Mouse (Mus musculus) forebrain, embryonic 12.5 days (tissue): ENCODE data around the gene Cdk9. TPM values are rescaled to one million over a fixed set of nuclear protein-coding genes. Genes with fewer than 3 reads are reported as not detected.

Source experiments
- ATAC-seq: fragments of 200-750 bp; cut with Nextera tagmentation; 2 replicates; pipeline ENCODE4 v1.8.0; 2017; ENCODE audit warnings: moderate TSS enrichment; ENCODE audit not compliant: low FRiP score
- H3K27ac ChIP-seq: fragments of 300-500 bp; sonication (generic); 2 replicates; pipeline ENCODE4 v1.5.1; 2016; ENCODE audit warnings: mild to moderate bottlenecking
- H3K27me3 ChIP-seq: fragments of 300-500 bp; sonication (generic); 2 replicates; pipeline ENCODE4 v1.6.1; 2016; ENCODE audit warnings: mild to moderate bottlenecking
- H3K36me3 ChIP-seq: fragments of 300-500 bp; sonication (generic); replicated peaks from 2 replicates; pipeline ENCODE4 v1.6.1; 2016; ENCODE audit warnings: mild to moderate bottlenecking
- H3K4me1 ChIP-seq: fragments of 300-500 bp; sonication (generic); 2 replicates; pipeline ENCODE4 v1.6.1; 2016
- H3K4me2 ChIP-seq: fragments of 300-500 bp; sonication (generic); 2 replicates; pipeline ENCODE4 v1.6.1; 2016; ENCODE audit warnings: mild to moderate bottlenecking, moderate library complexity
- H3K4me3 ChIP-seq: fragments of 300-500 bp; sonication (generic); replicated peaks from 2 replicates; pipeline ENCODE4 v1.5.1; 2016; ENCODE audit warnings: mild to moderate bottlenecking
- H3K9ac ChIP-seq: fragments of 300-500 bp; sonication (generic); 2 replicates; pipeline ENCODE4 v1.6.1; 2016; ENCODE audit warnings: mild to moderate bottlenecking
- H3K9me3 ChIP-seq: fragments of 300-500 bp; sonication (generic); 2 replicates; pipeline ENCODE4 v1.6.1; 2016
- WGBS: fragments of 180-500 bp; shearing (Covaris S2); methylation state at CpG from one replicate; pipeline ENCODE4 v1.1.7; 2016; 5-methylcytosine and 5-hydroxymethylcytosine counted together
- polyA plus RNA-seq: library from polyadenylated mRNA; unstranded; fragments of >200 nt; fragmentation: Nextera tagmentation; extraction: Ambion mirVana; gene quantifications from 2 replicates; pipeline ENCODE4 v1.2.1, GENCODE M21; 2016

Gene Cdk9
- polyA plus RNA-seq, 1 experiment from 2014 or later = 110 TPM

DNA sequence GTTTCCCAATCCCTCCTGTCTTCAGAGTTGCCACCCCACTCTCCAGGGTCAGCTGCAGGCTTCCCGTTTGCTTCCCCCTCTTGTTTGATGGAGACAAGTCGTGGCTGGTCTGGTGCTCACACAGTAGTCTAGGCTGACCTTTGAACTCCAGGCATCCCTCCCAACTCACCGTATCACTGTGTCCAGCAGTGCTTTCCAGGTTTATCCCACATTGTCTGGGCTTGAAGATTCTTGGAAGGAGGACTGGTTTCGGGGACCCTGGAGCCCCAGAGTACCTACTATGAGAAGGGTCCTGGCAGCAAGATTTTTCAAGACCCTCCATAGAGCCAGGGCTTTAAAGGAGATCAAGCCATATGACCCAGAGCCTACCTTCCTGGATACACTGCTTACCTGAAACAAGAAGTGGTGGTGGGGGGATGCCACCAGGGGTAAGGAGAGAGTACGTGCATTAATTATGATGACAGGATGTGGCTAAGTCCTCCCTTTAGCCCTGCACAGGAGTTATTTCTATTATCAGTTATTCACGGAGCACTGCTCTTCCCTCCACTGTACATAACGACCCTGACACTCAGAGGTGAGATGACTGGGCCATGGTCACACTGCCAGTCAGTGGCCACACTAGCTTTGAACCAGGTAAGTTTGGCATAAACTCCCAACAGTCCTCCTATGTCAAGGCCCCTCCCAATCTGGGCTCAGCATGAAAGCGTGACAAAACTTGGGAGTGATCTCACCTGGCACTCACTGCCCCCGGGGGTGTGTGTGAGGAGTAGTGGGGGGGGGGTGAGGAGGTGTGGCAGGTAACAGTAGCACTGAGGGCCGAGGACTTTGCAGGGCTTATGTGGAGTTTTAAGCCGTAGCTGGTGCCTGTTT lies 1.5 kb upstream of the Cdk9 start:
- Histone ChIP-seq H3K9ac (peak overlapping the region; percentile 93; the same call in 1 of the 2 replicates), H3K36me3 (peaks cover 14% of the 10 kb centered on the region), H3K9me3 (no peaks in the 10 kb centered on the region), H3K4me3 (0 out of 2 replicates have a peak overlapping the region, but pooled peaks have one; percentile 92), H3K27me3 (no peaks in the 10 kb centered on the region), H3K27ac (peak overlapping the region; percentile 99), H3K4me1 (peaks cover 29% of the 10 kb centered on the region), H3K4me2 (0 out of 2 replicates have a peak overlapping the region, but pooled peaks have one; percentile 96)
- no peak for ATAC-seq
- WGBS = 69% methylated on average over 11 of the region's 11 CpGs

DNA sequence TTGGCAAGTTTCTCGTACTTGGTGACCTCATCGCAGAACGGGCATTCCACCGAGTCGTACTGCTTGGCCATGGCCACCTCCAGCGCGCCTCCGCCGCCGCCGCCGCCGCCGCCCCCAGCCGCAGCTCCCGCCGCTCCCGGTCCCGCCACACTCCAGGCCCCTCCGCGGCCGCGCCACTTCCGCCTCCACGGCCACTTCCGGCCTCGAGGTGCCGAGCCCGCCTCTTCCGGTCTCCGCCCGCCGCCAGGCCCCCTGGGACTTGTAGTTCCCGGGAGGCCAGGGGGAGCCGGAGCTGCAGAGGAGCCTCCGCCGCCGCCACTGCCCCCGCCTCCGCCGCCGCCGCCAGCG lies 316 bp downstream of the Cdk9 start:
- peak; percentile 91 for ATAC-seq
- Histone ChIP-seq H3K4me2 (peak overlapping the region; percentile 96), H3K36me3 (peaks cover 32% of the 10 kb centered on the region), H3K27me3 (no peaks in the 10 kb centered on the region), H3K27ac (peak overlapping the region; percentile 99), H3K9me3 (no peaks in the 10 kb centered on the region), H3K9ac (peak overlapping the region; percentile 93), H3K4me3 (peak overlapping the region; percentile 92), H3K4me1 (peaks cover 20% of the 10 kb centered on the region)
- 0% methylated on average over 26 of the region's 44 CpGs for WGBS

DNA sequence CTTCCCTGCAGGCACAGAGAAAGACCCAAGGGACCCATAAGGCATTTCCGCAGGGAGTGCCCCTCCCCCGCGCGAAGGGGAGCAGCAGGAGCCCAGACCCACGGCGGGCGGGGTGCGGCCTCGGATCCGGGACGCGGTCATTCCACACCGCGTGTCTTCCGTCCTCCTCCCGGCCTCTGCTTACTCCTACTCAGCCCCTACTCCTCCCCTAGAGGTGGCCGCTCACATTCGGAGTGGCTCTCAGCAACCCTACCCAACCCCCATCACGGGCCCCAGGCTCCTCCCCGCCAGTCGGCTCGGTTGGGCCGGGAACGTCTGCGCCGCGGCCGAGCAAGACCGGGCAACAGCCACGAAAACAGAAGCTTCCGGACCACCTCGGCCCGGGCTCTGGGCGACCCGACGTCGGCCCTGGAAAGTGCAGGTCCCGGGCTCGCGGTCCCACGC lies 746 bp downstream of the Cdk9 start:
- no peaks in the 10 kb centered on the region for H3K27me3 ChIP-seq

DNA sequence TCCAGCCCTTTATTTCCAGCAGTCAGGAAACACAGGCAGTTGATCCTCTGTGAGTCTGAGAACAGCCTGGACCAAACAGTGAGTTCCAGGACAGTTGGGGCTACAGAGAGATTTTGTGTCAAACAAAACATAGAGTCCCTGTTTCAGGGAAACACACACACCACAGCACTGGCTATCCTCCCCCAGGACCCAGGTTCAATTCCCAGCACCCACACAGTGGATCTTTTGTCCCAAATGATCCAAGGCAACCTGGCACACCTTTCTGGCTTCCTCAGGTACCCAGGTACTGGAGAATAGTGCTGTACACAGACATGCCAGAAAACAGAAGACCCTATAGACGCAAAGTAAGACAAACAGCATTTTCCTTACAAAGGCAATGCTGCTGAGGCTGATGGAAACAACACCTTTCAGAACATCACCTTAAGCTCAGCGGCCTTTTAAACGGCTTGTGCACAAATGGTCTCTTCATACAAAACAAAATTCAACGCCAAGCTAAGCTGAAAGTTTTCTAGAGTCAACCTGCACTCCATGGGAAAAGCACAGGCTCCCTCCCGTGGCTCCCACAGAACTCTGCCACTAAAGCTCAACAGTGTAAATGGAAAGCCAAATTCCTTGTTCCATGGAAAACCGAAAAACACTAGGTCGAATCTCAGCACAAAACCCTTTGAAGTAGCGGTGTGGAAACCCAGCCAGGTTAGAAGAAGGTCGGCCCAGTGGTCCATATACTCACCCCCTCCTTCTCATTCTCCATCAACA lies 1.4 kb downstream of the Cdk9 start:
- Histone ChIP-seq H3K9me3 (no peaks in the 10 kb centered on the region), H3K4me2 (peak overlapping the region; percentile 96), H3K36me3 (peaks cover 43% of the 10 kb centered on the region), H3K4me1 (peaks cover 20% of the 10 kb centered on the region), H3K27me3 (no peaks in the 10 kb centered on the region), H3K9ac (peak overlapping the region; percentile 93), H3K27ac (0 out of 2 replicates have a peak overlapping the region, but pooled peaks have one; percentile 99), H3K4me3 (peak overlapping the region; percentile 92)
- 30% methylated on average over 9 of the region's 9 CpGs for WGBS
- no peak for ATAC-seq

More for the DNA sequence above, 746 bp downstream of the Cdk9 start:
- peaks cover 37% of the 10 kb centered on the region for H3K36me3 ChIP-seq
- peak overlapping the region; percentile 92 for H3K4me3 ChIP-seq
- WGBS = under 1% methylated on average over 41 of the region's 41 CpGs
- H3K4me1 ChIP-seq = peaks cover 20% of the 10 kb centered on the region
- H3K9me3 ChIP-seq = no peaks in the 10 kb centered on the region
- peak overlapping the region; percentile 96 for H3K4me2 ChIP-seq
- H3K27ac ChIP-seq = peak overlapping the region; percentile 99
- ATAC-seq = peak; percentile 50
- peak overlapping the region; percentile 93 for H3K9ac ChIP-seq

DNA sequence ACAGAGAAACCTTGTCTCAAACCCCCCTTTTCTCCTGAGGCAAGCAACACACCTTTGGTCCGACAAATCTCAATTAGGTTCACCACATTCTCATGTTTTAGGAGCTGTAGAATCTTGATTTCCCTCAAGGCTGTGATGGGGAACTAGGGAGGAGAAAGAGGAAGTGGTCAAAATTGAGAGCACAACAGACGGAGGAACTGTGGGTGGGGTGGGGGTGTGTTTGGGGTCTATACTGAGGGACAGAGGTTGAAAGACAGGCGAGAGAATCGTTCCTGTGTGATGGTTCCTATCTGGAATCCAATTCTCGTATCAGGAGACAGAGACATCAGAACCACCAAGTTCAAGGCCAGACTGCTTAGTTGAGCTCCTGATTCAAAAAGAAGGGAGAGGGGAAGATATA lies 2.5 kb downstream of the Cdk9 start:
- Histone ChIP-seq H3K27ac (no peak overlapping the region), H3K4me3 (no peak overlapping the region), H3K36me3 (peaks cover 54% of the 10 kb centered on the region), H3K4me2 (no peak overlapping the region), H3K27me3 (no peaks in the 10 kb centered on the region), H3K9ac (no peak overlapping the region), H3K9me3 (no peaks in the 10 kb centered on the region), H3K4me1 (peaks cover 20% of the 10 kb centered on the region)
- ATAC-seq = no peak
- 89% methylated on average over 5 of the region's 5 CpGs for WGBS

DNA sequence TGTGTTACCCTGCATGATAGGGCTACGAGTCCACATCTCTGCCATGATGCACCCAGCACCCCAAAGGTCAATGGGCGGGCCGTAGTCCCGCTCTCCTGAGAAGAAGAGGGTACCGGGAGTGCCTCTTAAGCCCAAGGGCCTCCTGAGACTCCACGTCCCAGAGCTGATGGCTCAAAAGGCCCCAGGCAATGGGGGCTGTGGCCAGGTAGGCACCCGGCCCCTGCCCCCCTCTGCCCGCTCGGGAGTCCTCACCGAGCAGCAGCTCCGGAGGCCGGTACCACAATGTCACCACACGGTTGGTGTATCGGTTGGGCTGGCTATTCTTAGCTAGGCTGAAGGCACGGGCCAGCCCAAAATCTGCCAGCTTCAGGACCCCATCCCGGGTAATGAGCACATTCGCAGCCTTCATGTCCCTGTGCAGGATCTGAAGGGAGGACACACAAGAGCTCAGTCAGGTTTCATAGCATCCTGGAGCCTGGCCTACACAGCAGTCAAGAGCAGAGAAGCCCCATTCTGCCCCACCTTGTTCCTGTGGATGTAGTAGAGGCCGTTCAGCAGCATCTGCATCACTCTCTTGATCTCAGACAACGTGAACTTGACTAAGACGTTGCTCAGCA lies 3.2 kb downstream of the Cdk9 start:
- Histone ChIP-seq H3K9me3 (no peaks in the 10 kb centered on the region), H3K36me3 (peaks cover 62% of the 10 kb centered on the region), H3K4me2 (no peak overlapping the region), H3K27me3 (no peaks in the 10 kb centered on the region), H3K27ac (no peak overlapping the region), H3K4me1 (peaks cover 20% of the 10 kb centered on the region), H3K4me3 (no peak overlapping the region), H3K9ac (no peak overlapping the region)
- no peak for ATAC-seq
- 92% methylated on average over 20 of the region's 20 CpGs for WGBS

DNA sequence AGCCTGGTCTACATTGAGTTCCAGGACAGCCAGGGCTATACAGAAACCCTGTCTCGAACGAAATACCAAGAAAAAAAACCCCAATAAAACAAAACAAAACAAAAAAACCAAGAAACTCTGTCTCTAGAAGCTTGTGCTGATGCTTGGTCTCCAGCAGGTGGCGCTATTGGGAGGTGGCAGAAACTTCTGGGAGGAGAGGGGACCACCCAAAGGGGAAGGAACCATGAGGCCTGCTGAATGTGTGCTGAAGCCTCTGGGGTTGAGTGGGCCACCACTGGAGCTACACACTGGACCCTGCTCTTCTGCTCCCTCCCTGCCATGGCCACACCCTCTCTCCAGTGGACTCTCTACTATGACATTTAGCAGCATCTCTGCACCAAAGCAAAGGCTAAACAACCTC lies 4.2 kb downstream of the Cdk9 start:
- Histone ChIP-seq H3K36me3 (peaks cover 72% of the 10 kb centered on the region), H3K9ac (no peak overlapping the region), H3K9me3 (no peaks in the 10 kb centered on the region), H3K4me1 (peaks cover 12% of the 10 kb centered on the region), H3K4me3 (no peak overlapping the region), H3K27ac (no peak overlapping the region), H3K4me2 (no peak overlapping the region), H3K27me3 (no peaks in the 10 kb centered on the region)
- no peak for ATAC-seq
- WGBS = 38% methylated on average over 3 of the region's 3 CpGs

DNA sequence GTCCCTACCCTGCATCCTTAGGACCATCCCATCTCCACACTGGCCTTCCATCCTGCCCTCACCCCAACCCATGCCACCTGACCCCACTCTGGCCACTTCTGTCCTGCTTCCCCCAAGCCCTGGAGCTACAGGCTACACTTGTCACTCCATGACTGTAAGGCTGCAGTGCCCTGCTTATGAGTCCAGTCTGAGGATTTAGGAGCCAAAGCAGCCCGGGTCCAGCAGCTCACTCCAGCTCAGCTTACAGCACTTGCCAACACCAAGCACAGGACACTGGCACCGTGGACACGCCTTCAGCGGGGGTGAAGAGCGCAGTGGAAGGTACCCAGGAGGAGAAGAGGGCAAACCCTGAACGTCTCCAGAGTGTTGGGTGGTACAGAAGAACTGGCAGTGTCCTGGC lies 5.9 kb downstream of the Cdk9 start:
- Histone ChIP-seq H3K9ac (no peak overlapping the region), H3K4me2 (no peak overlapping the region), H3K4me1 (peaks cover 10% of the 10 kb centered on the region), H3K27ac (no peak overlapping the region), H3K27me3 (no peaks in the 10 kb centered on the region), H3K4me3 (no peak overlapping the region), H3K9me3 (no peaks in the 10 kb centered on the region), H3K36me3 (peaks cover 78% of the 10 kb centered on the region)
- ATAC-seq = no peak
- WGBS = 93% methylated on average over 6 of the region's 6 CpGs

DNA sequence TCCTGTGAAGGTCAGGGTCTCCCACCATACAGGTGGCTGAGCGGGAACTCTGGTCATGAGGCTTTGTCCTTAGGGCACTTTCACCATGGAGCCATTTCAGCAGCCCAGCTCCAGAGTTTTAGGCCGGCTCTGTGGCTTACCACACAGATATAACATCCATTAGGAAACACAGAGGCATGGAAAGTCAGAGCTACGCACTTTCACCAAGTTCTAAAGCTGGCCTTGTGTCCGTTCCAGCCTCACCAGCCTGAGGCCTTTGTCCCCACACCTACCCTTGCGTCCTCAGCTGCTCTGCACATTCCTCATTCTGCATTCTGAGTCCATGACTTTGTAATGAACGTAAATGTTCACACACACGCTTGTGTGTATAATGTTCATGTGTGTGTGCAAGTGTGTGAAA lies 7.9 kb downstream of the Cdk9 start:
- H3K4me3 ChIP-seq = no peak overlapping the region
- H3K9ac ChIP-seq = no peak overlapping the region
- peaks cover 71% of the 10 kb centered on the region for H3K36me3 ChIP-seq
- no peak overlapping the region for H3K4me2 ChIP-seq
- H3K4me1 ChIP-seq = no peaks in the 10 kb centered on the region
- 95% methylated on average over 7 of the region's 7 CpGs for WGBS
- no peak overlapping the region for H3K27ac ChIP-seq
- no peak for ATAC-seq
- no peaks in the 10 kb centered on the region for H3K27me3 ChIP-seq
- H3K9me3 ChIP-seq = no peaks in the 10 kb centered on the region

DNA sequence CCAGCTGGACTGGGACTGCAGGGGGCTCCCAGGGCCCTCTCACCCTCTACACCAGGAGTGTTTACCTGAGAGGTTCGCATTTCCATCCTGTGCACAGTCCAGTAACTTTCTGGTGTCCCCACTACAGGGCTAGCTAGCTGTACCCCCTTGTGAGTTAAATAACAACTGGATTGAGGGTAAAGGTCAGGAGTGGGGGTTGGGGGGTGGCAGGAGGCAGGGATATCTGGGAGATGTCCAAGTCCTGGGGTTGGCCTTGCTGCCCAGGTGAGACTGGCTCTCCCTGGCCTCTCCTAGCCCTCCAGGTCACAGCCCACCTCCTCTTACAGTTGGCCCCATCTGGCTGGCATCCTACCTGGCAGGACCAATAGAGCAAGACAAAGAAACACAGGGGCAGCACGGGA lies 8.9 kb downstream of the Cdk9 start, which contains the start of gene Fpgs:
Gene Fpgs, minus strand, starts transcription at position 125 of the 401 bp plus-strand sequence.
- no peak within 1 kb of the TSS for H3K9ac ChIP-seq
- no peak within 1 kb of the TSS for H3K27ac ChIP-seq
- no peak for ATAC-seq
- H3K4me2 ChIP-seq = no peak within 1 kb of the TSS
- no peaks in the 10 kb centered on the region for H3K4me1 ChIP-seq
- H3K27me3 ChIP-seq = no peaks in the 10 kb centered on the region
- no peak within 1 kb of the TSS for H3K4me3 ChIP-seq
- WGBS = 75% methylated on average over 2 of the region's 2 CpGs
- no peaks in the 10 kb centered on the region for H3K9me3 ChIP-seq
- peaks cover 61% of the 10 kb centered on the region for H3K36me3 ChIP-seq

DNA sequence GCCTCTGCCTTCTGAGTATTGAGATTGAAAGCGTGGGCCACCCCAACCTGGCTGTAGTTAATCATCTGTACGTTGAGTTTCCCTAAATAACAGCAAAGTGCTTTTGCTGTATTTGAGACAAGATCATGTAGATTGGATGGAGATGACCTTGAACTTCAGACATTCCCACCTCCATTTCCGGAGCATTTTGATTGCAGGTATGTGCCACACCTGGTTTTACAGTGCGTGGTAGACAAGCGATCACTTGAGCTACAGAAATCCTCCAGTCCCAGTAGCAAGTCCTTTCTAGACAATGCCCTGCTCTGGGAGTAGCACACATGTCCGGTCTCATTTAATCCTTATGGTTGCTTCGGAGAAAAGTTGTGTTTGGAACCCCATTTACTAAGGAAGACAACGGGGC lies 9.8 kb downstream of the Cdk9 start:
- WGBS = 94% methylated on average over 8 of the region's 8 CpGs
- no peak overlapping the region for H3K27ac ChIP-seq
- H3K27me3 ChIP-seq = no peaks in the 10 kb centered on the region
- ATAC-seq = no peak
- H3K9me3 ChIP-seq = no peaks in the 10 kb centered on the region
- H3K36me3 ChIP-seq = peaks cover 51% of the 10 kb centered on the region
- H3K4me2 ChIP-seq = no peak overlapping the region
- no peak overlapping the region for H3K4me3 ChIP-seq
- H3K9ac ChIP-seq = no peak overlapping the region
- no peaks in the 10 kb centered on the region for H3K4me1 ChIP-seq
